Mouse (Mus musculus) cerebellum, adult (tissue): ENCODE data around the gene Patj.

Source experiments
- ATAC-seq: cut with Nextera tagmentation; 2 replicates; pipeline ENCODE4 v1.9.2; 2017; ENCODE audit warnings: mild to moderate bottlenecking, moderate library complexity, mixed read lengths; ENCODE audit not compliant: insufficient number of reproducible peaks, low FRiP score, low TSS enrichment

The Patj gene

GRCm38 (mm10) chr4:98767134-98768133 lies 371.8 kb downstream of the Patj start:
- ATAC-seq, result no peak
